Mouse (Mus musculus): ENCODE measurements around the gene Hoga1. TPM values are rescaled to one million over a fixed set of nuclear protein-coding genes. Genes with fewer than 3 reads are reported as not detected.

Hoga1 gene
- polyA plus RNA-seq, 1 experiment: 1.7 TPM

DNA sequence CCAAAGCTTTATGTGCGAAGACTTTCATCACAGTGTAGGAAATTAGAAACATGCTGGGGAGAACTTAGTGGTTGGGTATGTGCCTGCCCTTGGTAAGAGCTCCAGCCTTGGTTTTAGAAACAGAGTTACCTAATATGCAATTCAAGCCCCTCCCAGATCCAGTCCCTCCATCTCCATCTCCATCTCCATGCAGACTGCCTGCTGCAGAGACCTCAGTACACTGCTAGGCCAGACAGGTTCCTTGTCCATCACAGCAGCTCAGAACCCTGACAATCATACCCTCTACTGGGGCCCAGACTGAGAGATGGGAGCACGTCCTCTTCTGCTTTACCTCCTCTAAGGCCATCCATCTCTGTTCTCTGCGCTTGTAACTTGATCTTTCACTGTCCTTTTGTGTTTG, 36.8 kb upstream of the Hoga1 start:
- peaks cover 36% of the 10 kb centered on the region for H3K4me1 ChIP-seq (ENCODE audit: control insufficient read depth, insufficient read depth, low read length)
- H3K27ac ChIP-seq (ENCODE audit: insufficient read depth, low read length): peak overlapping the region; percentile 38
- no peak overlapping the region for H3K4me3 ChIP-seq (ENCODE audit: insufficient read depth, low read length)
- TF ChIP-seq POLR2A (IDR thresholded peaks at IDR 0.05; ENCODE audit: low read depth, low read length) (no peak), CTCF (IDR thresholded peaks at IDR 0.05; ENCODE audit: borderline replicate concordance, insufficient read depth, low read length) (no peak)

- H3K4me1 ChIP-seq (ENCODE audit: control insufficient read depth, insufficient read depth, low read length): peaks cover 36% of the 10 kb centered on the region
- no peak for TF ChIP-seq CTCF (IDR thresholded peaks at IDR 0.05; ENCODE audit: borderline replicate concordance, insufficient read depth, low read length)
- no peak overlapping the region for H3K4me3 ChIP-seq (ENCODE audit: insufficient read depth, low read length)
- H3K27ac ChIP-seq (ENCODE audit: insufficient read depth, low read length): peak overlapping the region; percentile 38
Observed at GRCm38 (mm10) chr19:42009067-42009466, 36.3 kb upstream of the Hoga1 start.

GRCm38 (mm10) chr19:42010436-42010835, 35.0 kb upstream of the Hoga1 start:
- no peak for TF ChIP-seq CTCF (IDR thresholded peaks at IDR 0.05; ENCODE audit: borderline replicate concordance, insufficient read depth, low read length)
- TF ChIP-seq POLR2A (IDR thresholded peaks at IDR 0.05; ENCODE audit: low read depth, low read length): no peak
- H3K4me3 ChIP-seq (ENCODE audit: insufficient read depth, low read length): no peak overlapping the region
- peaks cover 40% of the 10 kb centered on the region for H3K4me1 ChIP-seq (ENCODE audit: control insufficient read depth, insufficient read depth, low read length)
- no peak overlapping the region for H3K27ac ChIP-seq (ENCODE audit: insufficient read depth, low read length)

DNA sequence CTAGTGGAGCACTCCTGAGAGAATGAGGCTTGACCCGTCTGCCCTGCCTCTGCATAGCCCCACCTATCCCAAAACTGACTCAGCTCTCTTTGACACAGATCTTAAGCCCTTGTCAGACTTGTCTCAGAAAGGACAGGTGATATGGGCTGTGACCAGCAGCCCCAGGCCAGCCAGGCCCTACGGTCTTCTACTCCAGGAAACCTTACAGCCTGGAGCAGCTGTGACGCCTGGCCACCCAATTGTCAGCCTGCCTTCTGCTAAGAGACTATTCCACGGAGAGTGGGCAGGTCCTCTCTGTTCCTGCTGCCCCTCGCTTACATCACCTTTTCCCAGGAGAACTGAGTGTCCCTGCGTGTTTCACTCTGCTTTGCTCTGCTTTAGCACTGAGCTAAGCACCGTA, 34.3 kb upstream of the Hoga1 start:
- no peak overlapping the region for H3K27ac ChIP-seq (ENCODE audit: insufficient read depth, low read length)
- no peak overlapping the region for H3K4me3 ChIP-seq (ENCODE audit: insufficient read depth, low read length)
- TF ChIP-seq POLR2A (IDR thresholded peaks at IDR 0.05; ENCODE audit: low read depth, low read length) (no peak), CTCF (IDR thresholded peaks at IDR 0.05; ENCODE audit: borderline replicate concordance, insufficient read depth, low read length) (no peak)
- peaks cover 40% of the 10 kb centered on the region for H3K4me1 ChIP-seq (ENCODE audit: control insufficient read depth, insufficient read depth, low read length)

DNA sequence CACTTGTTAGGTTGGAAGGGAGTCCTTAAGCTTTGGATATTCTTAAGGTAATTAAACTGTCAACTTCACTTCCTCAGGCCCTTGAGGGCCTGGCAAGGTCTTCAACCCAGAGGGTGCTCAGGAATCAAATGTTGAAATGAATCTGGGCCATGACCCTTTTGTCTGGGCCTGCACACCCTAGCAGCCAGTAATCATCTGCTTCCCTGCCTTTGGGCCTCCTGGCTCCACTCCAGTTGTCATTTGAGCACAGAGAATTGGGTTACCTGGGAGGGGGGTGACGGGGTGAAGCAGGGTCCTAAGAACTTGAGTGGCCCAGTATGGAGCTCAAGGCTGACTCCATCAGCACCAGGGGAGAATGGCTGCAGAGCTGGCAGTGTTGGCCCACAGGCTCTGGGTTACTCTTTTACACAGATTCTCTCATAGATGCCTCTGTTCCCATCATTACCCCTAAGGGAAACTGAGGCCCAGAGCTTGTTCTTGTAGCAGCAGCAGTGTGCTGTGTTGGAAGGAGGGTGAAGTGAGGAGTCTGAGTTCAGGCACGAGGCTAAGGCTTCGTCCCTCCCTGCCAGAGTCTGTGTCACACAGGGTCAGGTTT, 31.1 kb upstream of the Hoga1 start:
- Histone ChIP-seq H3K4me3 (ENCODE audit: insufficient read depth, low read length) (no peak overlapping the region), H3K4me1 (ENCODE audit: control insufficient read depth, insufficient read depth, low read length) (peaks cover 32% of the 10 kb centered on the region), H3K27ac (ENCODE audit: insufficient read depth, low read length) (peak overlapping the region; percentile 3; the same call in 1 of the 2 replicates)
- no peak for TF ChIP-seq CTCF (IDR thresholded peaks at IDR 0.05; ENCODE audit: borderline replicate concordance, insufficient read depth, low read length)
- TF ChIP-seq POLR2A (IDR thresholded peaks at IDR 0.05; ENCODE audit: low read depth, low read length): no peak

DNA sequence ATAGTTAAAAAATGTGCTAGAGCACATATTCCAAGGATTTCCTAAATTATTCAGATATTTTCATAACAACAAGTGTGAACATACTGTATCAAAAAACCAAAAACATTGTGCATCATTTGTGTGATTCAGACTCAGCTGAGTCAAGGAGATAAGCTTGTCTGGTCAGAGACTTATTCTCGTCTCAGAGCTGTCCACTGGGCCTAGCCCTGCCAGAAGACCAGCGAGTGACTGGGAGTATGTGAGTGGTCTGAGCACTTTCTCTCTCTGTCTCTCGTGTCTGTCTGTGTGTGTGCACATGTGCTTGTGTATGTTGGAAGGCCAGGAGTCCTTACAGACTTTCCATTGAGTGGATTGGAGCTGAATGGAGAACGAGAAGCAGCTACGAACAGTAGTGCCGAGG, 30.4 kb upstream of the Hoga1 start:
- Histone ChIP-seq H3K27ac (ENCODE audit: insufficient read depth, low read length) (peak overlapping the region; percentile 45), H3K4me3 (ENCODE audit: insufficient read depth, low read length) (no peak overlapping the region), H3K4me1 (ENCODE audit: control insufficient read depth, insufficient read depth, low read length) (peaks cover 31% of the 10 kb centered on the region)
- TF ChIP-seq POLR2A (IDR thresholded peaks at IDR 0.05; ENCODE audit: low read depth, low read length) (no peak), CTCF (IDR thresholded peaks at IDR 0.05; ENCODE audit: borderline replicate concordance, insufficient read depth, low read length) (no peak)

DNA sequence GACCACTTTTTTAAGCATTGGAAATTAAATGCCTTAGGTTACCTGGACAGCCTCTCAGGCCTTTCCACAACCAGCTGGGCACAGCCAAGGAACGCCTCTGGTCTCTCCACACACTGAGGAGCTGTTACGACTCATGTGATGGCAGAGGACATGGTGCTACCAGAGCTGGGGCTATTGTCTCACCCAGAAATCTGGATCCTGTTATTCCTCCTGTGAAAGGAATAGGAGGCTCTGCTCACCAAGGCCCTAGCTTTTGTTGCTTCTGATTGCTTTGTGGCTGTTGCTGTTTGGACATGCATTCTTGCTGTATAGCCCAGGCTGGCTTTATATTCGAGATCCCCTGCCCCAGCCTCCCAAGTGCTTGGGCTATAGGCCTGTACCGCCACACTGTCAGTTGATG, 29.2 kb upstream of the Hoga1 start:
- H3K27ac ChIP-seq (ENCODE audit: insufficient read depth, low read length): peak overlapping the region; percentile 98
- H3K4me1 ChIP-seq (ENCODE audit: control insufficient read depth, insufficient read depth, low read length): peaks cover 30% of the 10 kb centered on the region
- no peak overlapping the region for H3K4me3 ChIP-seq (ENCODE audit: insufficient read depth, low read length)
- no peak for TF ChIP-seq CTCF (IDR thresholded peaks at IDR 0.05; ENCODE audit: borderline replicate concordance, insufficient read depth, low read length)
- no peak for TF ChIP-seq POLR2A (IDR thresholded peaks at IDR 0.05; ENCODE audit: low read depth, low read length)

DNA sequence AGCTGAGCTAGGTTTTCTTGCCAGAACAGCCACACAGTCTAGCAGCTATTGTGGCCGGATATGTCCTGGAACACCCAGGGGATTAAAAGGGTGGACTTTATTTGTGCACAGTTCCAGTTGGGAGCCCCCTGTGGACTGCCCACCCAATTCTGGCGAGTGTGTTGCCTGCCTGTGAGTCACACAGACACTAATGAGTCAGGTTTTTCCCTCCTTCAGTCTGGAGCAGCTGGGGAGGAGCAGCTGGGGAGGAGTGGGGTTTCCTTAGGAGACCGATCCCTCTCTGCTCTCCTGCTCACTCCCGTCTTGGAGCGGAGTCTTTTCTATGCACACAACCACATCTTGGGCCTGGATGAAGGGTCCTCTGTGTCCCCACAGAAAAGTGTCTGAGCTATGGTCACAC, 28.6 kb upstream of the Hoga1 start:
- Histone ChIP-seq H3K4me3 (ENCODE audit: insufficient read depth, low read length) (no peak overlapping the region), H3K27ac (ENCODE audit: insufficient read depth, low read length) (peak overlapping the region; percentile 98), H3K4me1 (ENCODE audit: control insufficient read depth, insufficient read depth, low read length) (peaks cover 32% of the 10 kb centered on the region)
- TF ChIP-seq CTCF (IDR thresholded peaks at IDR 0.05; ENCODE audit: borderline replicate concordance, insufficient read depth, low read length) (no peak), POLR2A (IDR thresholded peaks at IDR 0.05; ENCODE audit: low read depth, low read length) (no peak)

- Histone ChIP-seq H3K4me3 (ENCODE audit: insufficient read depth, low read length) (no peak overlapping the region), H3K4me1 (ENCODE audit: control insufficient read depth, insufficient read depth, low read length) (peaks cover 40% of the 10 kb centered on the region)
- TF ChIP-seq POLR2A (IDR thresholded peaks at IDR 0.05; ENCODE audit: low read depth, low read length) (peak; percentile 54; the same call in 1 of the 2 replicates), CTCF (IDR thresholded peaks at IDR 0.05; ENCODE audit: borderline replicate concordance, insufficient read depth, low read length) (no peak)
Observed at GRCm38 (mm10) chr19:42017399-42018247, 27.8 kb upstream of the Hoga1 start.

GRCm38 (mm10) chr19:42019011-42019522, 26.3 kb upstream of the Hoga1 start:
- no peak for TF ChIP-seq CTCF (IDR thresholded peaks at IDR 0.05; ENCODE audit: borderline replicate concordance, insufficient read depth, low read length)
- 0 out of 2 replicates have a peak, but pooled peaks have one; percentile 18 for TF ChIP-seq POLR2A (IDR thresholded peaks at IDR 0.05; ENCODE audit: low read depth, low read length)
- H3K27ac ChIP-seq (ENCODE audit: insufficient read depth, low read length): peak overlapping the region; percentile 98
- peaks cover 47% of the 10 kb centered on the region for H3K4me1 ChIP-seq (ENCODE audit: control insufficient read depth, insufficient read depth, low read length)
- H3K4me3 ChIP-seq (ENCODE audit: insufficient read depth, low read length): no peak overlapping the region

More at GRCm38 (mm10) chr19:42017399-42018247, 27.8 kb upstream of the Hoga1 start:
- peak overlapping the region; percentile 98 for H3K27ac ChIP-seq (ENCODE audit: insufficient read depth, low read length)

All from embryonic fibroblast, embryonic 13.5 days (primary cell).